Mouse (Mus musculus): ENCODE data around the gene Tmem98. TPM values are rescaled to one million over a fixed set of nuclear protein-coding genes. Genes with fewer than 3 reads are reported as not detected.
A peak's percentile ranks its signal among the peaks of the same experiment; 100 is the strongest.

Tmem98 gene
- total and polyA plus RNA-seq, 3 experiments = 12.7 to 21.3 (median 18.4) TPM

GRCm38 (mm10) chr11:80799979-80800378, 10.0 kb upstream of the Tmem98 start:
- dilution Hi-C loops (cut with MboI; ENCODE audit: extremely low pct_ligation_motif_present, extremely low pct_unique_long_range_greater_than_20kb, low sequenced_read_pairs) = no loop called here
- TF ChIP-seq IRF4 (IDR thresholded peaks at IDR 0.05; ENCODE audit: low read depth, low read length) (0 out of 2 replicates have a peak, but pooled peaks have one; percentile 13), MXI1 (IDR thresholded peaks at IDR 0.05; ENCODE audit: low read depth, low read length) (no peak), RAD21 (IDR thresholded peaks at IDR 0.05; ENCODE audit: low read depth, low read length) (peak; percentile 85), GABPA (IDR thresholded peaks at IDR 0.05; ENCODE audit: insufficient replicate concordance, low read depth, low read length) (no peak), PAX5 (IDR thresholded peaks at IDR 0.05; ENCODE audit: low read length) (no peak), ZKSCAN1 (IDR thresholded peaks at IDR 0.05; ENCODE audit: borderline replicate concordance, low read depth, low read length) (no peak), EP300 (IDR thresholded peaks at IDR 0.05; ENCODE audit: low read length) (no peak), ETS1 (conservative IDR thresholded peaks at IDR 0.05; ENCODE audit: low read depth, low read length) (no peak), CTCF (conservative IDR thresholded peaks at IDR 0.05 in 1 of 2, IDR thresholded peaks at IDR 0.05 in 1 of 2; ENCODE audit: low read depth in 2 of 2, low read length in 2 of 2) (peak; percentile 59 to 80), HCFC1 (IDR thresholded peaks at IDR 0.05; ENCODE audit: low read depth, low read length) (no peak), BHLHE40 (IDR thresholded peaks at IDR 0.05; ENCODE audit: low read depth, low read length) (no peak), CHD1 (IDR thresholded peaks at IDR 0.05; ENCODE audit: low read depth, low read length) (no peak), E2F4 (IDR thresholded peaks at IDR 0.05; ENCODE audit: insufficient replicate concordance, low read depth, low read length) (no peak), MAX (IDR thresholded peaks at IDR 0.05; ENCODE audit: low read length) (0 out of 2 replicates have a peak, but pooled peaks have one; percentile 23), MAZ (IDR thresholded peaks at IDR 0.05; ENCODE audit: low read depth, low read length) (no peak), ZNF384 (IDR thresholded peaks at IDR 0.05; ENCODE audit: low read depth, low read length) (no peak), KAT2A (IDR thresholded peaks at IDR 0.05; ENCODE audit: insufficient replicate concordance, low read length) (no peak), TCF12 (IDR thresholded peaks at IDR 0.05; ENCODE audit: low read depth, low read length) (no peak), USF1 (IDR thresholded peaks at IDR 0.05; ENCODE audit: low read depth, low read length) (no peak), POLR2AphosphoS2 (IDR thresholded peaks at IDR 0.05; ENCODE audit: low read depth, low read length) (no peak), TBP (conservative IDR thresholded peaks at IDR 0.05; ENCODE audit: low read depth, low read length) (no peak), ZC3H11A (IDR thresholded peaks at IDR 0.05; ENCODE audit: low read depth, low read length) (peak; percentile 58), ZMIZ1 (IDR thresholded peaks at IDR 0.05; ENCODE audit: low read depth, low read length) (no peak), POLR2A (IDR thresholded peaks at IDR 0.05; ENCODE audit: low read depth, low read length) (no peak), UBTF (IDR thresholded peaks at IDR 0.05; ENCODE audit: low read depth, low read length) (no peak), MEF2A (IDR thresholded peaks at IDR 0.05; ENCODE audit: borderline replicate concordance, low read depth, low read length) (0 out of 2 replicates have a peak, but pooled peaks have one; percentile 15), NELFE (IDR thresholded peaks at IDR 0.05; ENCODE audit: low read depth, low read length) (peak; percentile 46; the same call in 1 of the 2 replicates), RCOR1 (conservative IDR thresholded peaks at IDR 0.05; ENCODE audit: low read depth, low read length) (no peak), SMC3 (IDR thresholded peaks at IDR 0.05; ENCODE audit: low read depth, low read length) (peak; percentile 85), JUN (IDR thresholded peaks at IDR 0.05; ENCODE audit: insufficient read depth, low read depth, low read length) (no peak), NRF1 (IDR thresholded peaks at IDR 0.05; ENCODE audit: low read depth, low read length) (no peak), MYC (IDR thresholded peaks at IDR 0.05; ENCODE audit: low read depth, low read length) (no peak), USF2 (conservative IDR thresholded peaks at IDR 0.05; ENCODE audit: low read depth, low read length) (no peak), ELF1 (IDR thresholded peaks at IDR 0.05; ENCODE audit: low read depth, low read length) (no peak), SIN3A (IDR thresholded peaks at IDR 0.05; ENCODE audit: low read length) (no peak)
- no peak overlapping the region for H3K4me2 ChIP-seq (ENCODE audit: insufficient read depth, low read depth, poor library complexity, severe bottlenecking)

More at GRCm38 (mm10) chr11:80799979-80800378, 10.0 kb upstream of the Tmem98 start:
- no peaks in the 10 kb centered on the region for H3K79me2 ChIP-seq (replicated peaks; ENCODE audit: control insufficient read depth, extremely low read depth, insufficient read depth, poor library complexity, severe bottlenecking)
- in situ Hi-C loops (cut with MboI; ENCODE audit: low pct_ligation_motif_present, low pct_unique_long_range_greater_than_20kb, low sequenced_read_pairs) = loop anchor here (25.0 kb wide), 2 partner anchors 338 to 513 kb away; no protein-coding TSS in a partner anchor
- no peaks in the 10 kb centered on the region for H3K36me3 ChIP-seq (replicated peaks in 1 of 2; ENCODE audit: control insufficient read depth in 1 of 2, insufficient read depth in 1 of 2, low read length in 1 of 2)
- peaks cover 1% of the 10 kb centered on the region for H3K27me3 ChIP-seq (replicated peaks)
- DNase-seq (ENCODE audit: extremely low read depth) = no peak
- H3K4me1 ChIP-seq (ENCODE audit: control insufficient read depth in 1 of 2, insufficient read depth in 2 of 2) = peaks cover 6 to 12% of the 10 kb centered on the region in 2 experiments; a peak in 2 of 4 replicates
- peaks cover 2% of the 10 kb centered on the region for H3K9me3 ChIP-seq (replicated peaks; ENCODE audit: low read length)
- no peak overlapping the region for H3K9ac ChIP-seq (ENCODE audit: insufficient read depth, low read depth)
- no peak overlapping the region for H3K27ac ChIP-seq (ENCODE audit: insufficient read depth, low read depth)
- no peak overlapping the region for H3K4me3 ChIP-seq (replicated peaks in 1 of 3; ENCODE audit: low read depth in 2 of 3, low read length in 2 of 3, poor library complexity in 1 of 3)
